16 mouse cellular contexts compared by ENCODE assay signal in genomic region chr7:115543596-115543995, GRCm38 (mm10).
"Had no signal": no experiment of that assay in that cellular context is flagged by ENCODE, and none has a peak within 500 bp of the region (broad histone marks: within the 10 kb centered on the region; RNA-seq: fewer than 3 reads in every experiment).

No protein-coding gene starts in this region.

- H3K27me3 ChIP-seq: midbrain, embryonic 12.5 days; neural tube, embryonic 13.5 days; neural tube, embryonic 15.5 days had no signal

- H3K9me3 ChIP-seq: midbrain, embryonic 10.5 days; midbrain, embryonic 12.5 days; neural tube, embryonic 13.5 days; neural tube, embryonic 15.5 days had no signal

- H3K4me3 ChIP-seq: midbrain, embryonic 10.5 days; midbrain, embryonic 12.5 days; myocyte; neural tube, embryonic 13.5 days; neural tube, embryonic 15.5 days had no signal

- H3K27ac ChIP-seq: midbrain, embryonic 10.5 days; midbrain, embryonic 12.5 days; neural tube, embryonic 13.5 days; neural tube, embryonic 15.5 days had no signal

- H3K36me3 ChIP-seq: neural tube, embryonic 15.5 days had no signal

- H3K9ac ChIP-seq: lung, embryonic 14.5 days; midbrain, embryonic 12.5 days; neural tube, embryonic 13.5 days; neural tube, embryonic 15.5 days had no signal

- DNase-seq: lung, postnatal 4 days; midbrain, embryonic 14.5 days; retina, postnatal 1 day; right cerebral cortex, adult 18-20 months; right cerebral cortex, postnatal 25 days; right cerebral cortex, postnatal 4 days; spleen, adult 18-20 months; thymus, adult 18-20 months; thymus, postnatal 14 days; thymus, postnatal 36 days had no signal
